Mouse (Mus musculus) forebrain, embryonic 12.5 days (tissue): ENCODE measurements around the gene Hspa14. TPM values are rescaled to one million over a fixed set of nuclear protein-coding genes. Genes with fewer than 3 reads are reported as not detected.

ENCODE experiments used
- ATAC-seq: fragments of 200-750 bp; cut with Nextera tagmentation; 2 replicates; pipeline ENCODE4 v1.8.0; 2017; ENCODE audit warnings: moderate TSS enrichment; ENCODE audit not compliant: low FRiP score
- H3K27ac ChIP-seq: fragments of 300-500 bp; sonication (generic); 2 replicates; pipeline ENCODE4 v1.5.1; 2016; ENCODE audit warnings: mild to moderate bottlenecking
- H3K27me3 ChIP-seq: fragments of 300-500 bp; sonication (generic); 2 replicates; pipeline ENCODE4 v1.6.1; 2016; ENCODE audit warnings: mild to moderate bottlenecking
- H3K36me3 ChIP-seq: fragments of 300-500 bp; sonication (generic); replicated peaks from 2 replicates; pipeline ENCODE4 v1.6.1; 2016; ENCODE audit warnings: mild to moderate bottlenecking
- H3K4me1 ChIP-seq: fragments of 300-500 bp; sonication (generic); 2 replicates; pipeline ENCODE4 v1.6.1; 2016
- H3K4me2 ChIP-seq: fragments of 300-500 bp; sonication (generic); 2 replicates; pipeline ENCODE4 v1.6.1; 2016; ENCODE audit warnings: mild to moderate bottlenecking, moderate library complexity
- H3K4me3 ChIP-seq: fragments of 300-500 bp; sonication (generic); replicated peaks from 2 replicates; pipeline ENCODE4 v1.5.1; 2016; ENCODE audit warnings: mild to moderate bottlenecking
- H3K9ac ChIP-seq: fragments of 300-500 bp; sonication (generic); 2 replicates; pipeline ENCODE4 v1.6.1; 2016; ENCODE audit warnings: mild to moderate bottlenecking
- H3K9me3 ChIP-seq: fragments of 300-500 bp; sonication (generic); 2 replicates; pipeline ENCODE4 v1.6.1; 2016
- WGBS: fragments of 180-500 bp; shearing (Covaris S2); methylation state at CpG from one replicate; pipeline ENCODE4 v1.1.7; 2016; 5-methylcytosine and 5-hydroxymethylcytosine counted together
- polyA plus RNA-seq: library from polyadenylated mRNA; unstranded; fragments of >200 nt; fragmentation: Nextera tagmentation; extraction: Ambion mirVana; gene quantifications from 2 replicates; pipeline ENCODE4 v1.2.1, GENCODE M21; 2016

Gene Hspa14
- polyA plus RNA-seq, 1 experiment from 2014 or later = 107 TPM

DNA sequence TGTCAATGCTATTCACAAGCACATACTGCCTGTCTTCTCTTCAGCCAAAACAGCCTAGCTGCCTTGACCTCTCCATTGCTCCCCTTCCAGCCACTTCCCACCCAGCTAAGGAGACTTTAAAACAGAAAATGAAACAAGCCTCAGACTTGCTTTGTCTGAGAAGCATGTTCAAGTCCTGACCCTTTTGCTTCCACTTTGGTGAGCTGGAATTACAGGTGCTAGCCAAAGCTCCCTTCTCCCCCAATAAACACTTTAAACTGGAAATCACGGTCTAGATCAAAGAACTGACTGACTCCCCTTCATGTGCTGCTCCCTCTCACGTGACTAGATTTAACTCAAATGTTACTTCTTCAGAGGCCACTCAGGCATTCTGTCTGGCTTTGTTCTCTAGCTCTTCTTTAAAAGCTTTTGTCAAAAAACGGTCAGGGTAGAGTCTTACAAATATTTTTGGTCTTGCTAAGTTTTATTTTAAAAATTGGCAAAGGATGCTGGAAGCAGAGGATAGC is 36.8 kb downstream of the Hspa14 start:
- Histone ChIP-seq H3K27ac (no peak overlapping the region), H3K4me2 (peak overlapping the region; percentile 62; the same call in 1 of the 2 replicates), H3K4me1 (peaks cover 15% of the 10 kb centered on the region), H3K4me3 (no peak overlapping the region), H3K36me3 (0 out of 2 replicates have a peak, but pooled peaks cover 8% of the 10 kb centered on the region), H3K27me3 (no peaks in the 10 kb centered on the region), H3K9ac (no peak overlapping the region), H3K9me3 (peaks cover 5% of the 10 kb centered on the region)
- ATAC-seq = no peak
- WGBS = 61% methylated on average over 3 of the region's 3 CpGs

DNA sequence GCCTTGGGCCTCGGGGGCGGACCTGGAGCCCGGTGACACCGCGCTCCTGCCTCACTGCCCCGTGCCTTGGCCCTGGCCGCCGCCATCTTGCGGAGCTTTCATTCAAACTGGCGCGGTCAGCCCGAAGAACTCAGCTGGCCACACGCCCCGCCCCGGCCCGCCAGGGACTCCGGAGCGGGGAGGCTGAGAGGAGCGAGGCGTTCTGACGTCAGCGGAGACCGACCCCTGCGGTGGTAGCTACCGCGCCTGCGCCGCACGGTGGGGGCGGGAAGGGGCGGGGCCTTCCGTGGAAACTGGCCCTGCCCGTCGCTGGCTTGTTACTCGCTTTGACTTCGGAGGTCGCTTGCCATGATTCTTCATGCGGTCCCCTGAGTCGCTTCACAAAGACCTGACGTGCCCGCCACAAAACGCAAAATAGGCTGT is 37.7 kb downstream of the Hspa14 start, which contains the start of gene Suv39h2:
Gene Suv39h2, minus strand, starts transcription at position 171 of the 423 bp plus-strand sequence.
- Histone ChIP-seq H3K4me2 (peak within 1 kb of the TSS; percentile 62), H3K4me3 (peak within 1 kb of the TSS; percentile 96), H3K9ac (peak within 1 kb of the TSS; percentile 88), H3K27me3 (no peaks in the 10 kb centered on the region), H3K36me3 (peaks cover 12% of the 10 kb centered on the region; the same call in 1 of the 2 replicates), H3K9me3 (peaks cover 5% of the 10 kb centered on the region), H3K27ac (peak within 1 kb of the TSS; percentile 96), H3K4me1 (peaks cover 15% of the 10 kb centered on the region)
- peak; percentile 97 for ATAC-seq
- under 1% methylated on average over 42 of the region's 42 CpGs for WGBS

DNA sequence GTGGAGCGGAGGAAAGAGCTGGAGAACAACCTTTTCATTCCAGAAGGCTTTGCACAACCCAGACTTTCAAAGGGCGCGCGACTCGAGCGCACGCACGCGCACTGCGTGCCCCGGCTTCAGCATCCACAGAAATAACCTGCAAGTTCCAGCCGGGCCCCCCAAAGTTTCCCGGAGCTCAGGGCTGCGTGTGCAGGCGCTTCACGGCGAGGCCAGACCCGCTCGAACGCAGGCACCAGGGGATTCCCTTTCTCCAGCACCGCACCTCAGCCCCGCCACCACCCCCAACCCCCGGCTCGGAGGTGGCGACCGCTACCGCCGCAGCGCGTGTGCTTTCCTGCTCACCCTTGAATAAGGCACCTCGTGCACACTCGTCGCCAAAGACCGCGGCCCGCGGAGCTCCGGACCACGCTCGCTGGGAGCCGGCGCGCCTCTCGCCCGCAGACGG is 38.2 kb downstream of the Hspa14 start:
- Histone ChIP-seq H3K27ac (peak overlapping the region; percentile 96), H3K36me3 (peaks cover 12% of the 10 kb centered on the region; the same call in 1 of the 2 replicates), H3K4me2 (peak overlapping the region; percentile 62), H3K9me3 (peaks cover 3% of the 10 kb centered on the region), H3K27me3 (no peaks in the 10 kb centered on the region), H3K4me1 (peaks cover 15% of the 10 kb centered on the region), H3K9ac (peak overlapping the region; percentile 88), H3K4me3 (peak overlapping the region; percentile 96)
- under 1% methylated on average over 45 of the region's 46 CpGs for WGBS
- peak; percentile 83 for ATAC-seq

DNA sequence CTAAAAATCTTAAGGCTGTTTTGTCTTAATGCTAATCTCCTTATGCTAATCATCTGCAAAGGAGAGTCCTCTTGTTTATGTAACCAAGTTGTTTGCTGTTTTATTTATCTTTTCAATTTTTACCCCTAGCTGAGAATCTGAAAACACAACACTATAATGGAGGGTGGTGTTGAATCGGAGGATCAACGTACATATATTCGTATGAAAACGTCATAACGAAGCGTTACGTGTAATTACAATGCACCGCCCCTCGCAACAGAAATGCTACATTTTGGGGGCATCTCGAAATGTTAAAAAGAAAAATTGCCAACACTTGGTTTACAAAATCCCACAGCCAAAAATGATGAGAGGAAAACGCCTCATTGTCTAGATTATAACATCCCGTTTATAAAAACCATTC is 38.7 kb downstream of the Hspa14 start:
- Histone ChIP-seq H3K4me3 (peak overlapping the region; percentile 96), H3K27ac (peak overlapping the region; percentile 96), H3K4me1 (peaks cover 15% of the 10 kb centered on the region), H3K36me3 (peaks cover 17% of the 10 kb centered on the region; the same call in 1 of the 2 replicates), H3K4me2 (peak overlapping the region; percentile 62), H3K9ac (peak overlapping the region; percentile 88), H3K27me3 (no peaks in the 10 kb centered on the region), H3K9me3 (no peaks in the 10 kb centered on the region)
- no peak for ATAC-seq
- WGBS = under 1% methylated on average over 12 of the region's 12 CpGs

DNA sequence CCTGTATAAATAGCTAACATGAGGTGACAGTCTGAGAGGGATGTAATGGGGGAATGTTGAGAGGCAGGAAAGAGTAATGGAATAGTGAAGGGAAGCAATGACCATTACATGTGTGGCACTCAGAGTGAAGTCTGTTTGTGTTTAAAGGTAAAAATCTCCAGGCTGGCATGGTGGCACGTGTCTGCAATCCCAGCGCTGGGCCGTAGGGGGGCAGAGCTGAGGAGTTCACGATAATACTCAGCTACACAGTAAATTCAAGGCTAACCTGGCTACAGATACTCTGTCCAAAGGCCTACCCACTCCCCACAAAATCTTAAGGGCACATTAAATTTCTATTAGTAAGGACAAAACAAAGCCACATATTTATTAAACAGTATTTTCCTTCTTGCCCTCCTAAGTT is 56.0 kb downstream of the Hspa14 start:
- WGBS = 76% methylated on average over 4 of the region's 4 CpGs
- Histone ChIP-seq H3K9me3 (no peaks in the 10 kb centered on the region), H3K36me3 (peaks cover 68% of the 10 kb centered on the region), H3K27me3 (no peaks in the 10 kb centered on the region), H3K4me2 (no peak overlapping the region), H3K4me1 (no peaks in the 10 kb centered on the region), H3K27ac (no peak overlapping the region), H3K4me3 (no peak overlapping the region), H3K9ac (no peak overlapping the region)
- ATAC-seq = no peak

- H3K9ac ChIP-seq = no peak overlapping the region
- no peak for ATAC-seq
- H3K36me3 ChIP-seq = peaks cover 51% of the 10 kb centered on the region
- H3K4me1 ChIP-seq = no peaks in the 10 kb centered on the region
- no peak overlapping the region for H3K4me2 ChIP-seq
- no peak overlapping the region for H3K4me3 ChIP-seq
- H3K27me3 ChIP-seq = no peaks in the 10 kb centered on the region
- no peaks in the 10 kb centered on the region for H3K9me3 ChIP-seq
- 93% methylated on average over 3 of the region's 3 CpGs for WGBS
- H3K27ac ChIP-seq = no peak overlapping the region
These were observed 59.5 kb downstream of the Hspa14 start for GRCm38 (mm10) chr2:3453096-3453495.

DNA sequence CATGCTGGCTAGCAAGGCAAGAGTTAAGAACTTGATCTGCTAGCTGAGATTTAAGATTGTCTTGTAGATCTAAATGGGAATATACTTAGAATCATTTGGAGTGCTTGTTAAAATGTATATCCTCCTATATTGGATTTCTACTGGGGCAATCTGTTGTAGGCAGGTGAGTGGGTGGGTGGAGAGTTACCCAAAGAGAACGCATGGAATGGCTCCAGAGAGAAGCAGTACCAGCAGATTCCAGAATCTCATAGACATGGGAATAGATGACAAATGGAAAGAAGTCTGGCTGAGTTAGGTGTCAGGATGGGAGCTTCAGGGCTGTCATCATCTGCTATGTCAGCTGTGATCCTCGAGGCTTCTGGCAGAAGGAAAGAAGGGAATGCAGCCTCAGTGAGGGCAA is 63.2 kb downstream of the Hspa14 start:
- no peaks in the 10 kb centered on the region for H3K4me1 ChIP-seq
- 83% methylated on average over 2 of the region's 2 CpGs for WGBS
- no peak overlapping the region for H3K27ac ChIP-seq
- H3K4me3 ChIP-seq = no peak overlapping the region
- H3K9me3 ChIP-seq = no peaks in the 10 kb centered on the region
- no peak for ATAC-seq
- no peak overlapping the region for H3K9ac ChIP-seq
- no peaks in the 10 kb centered on the region for H3K27me3 ChIP-seq
- H3K36me3 ChIP-seq = peaks cover 32% of the 10 kb centered on the region
- H3K4me2 ChIP-seq = no peak overlapping the region

DNA sequence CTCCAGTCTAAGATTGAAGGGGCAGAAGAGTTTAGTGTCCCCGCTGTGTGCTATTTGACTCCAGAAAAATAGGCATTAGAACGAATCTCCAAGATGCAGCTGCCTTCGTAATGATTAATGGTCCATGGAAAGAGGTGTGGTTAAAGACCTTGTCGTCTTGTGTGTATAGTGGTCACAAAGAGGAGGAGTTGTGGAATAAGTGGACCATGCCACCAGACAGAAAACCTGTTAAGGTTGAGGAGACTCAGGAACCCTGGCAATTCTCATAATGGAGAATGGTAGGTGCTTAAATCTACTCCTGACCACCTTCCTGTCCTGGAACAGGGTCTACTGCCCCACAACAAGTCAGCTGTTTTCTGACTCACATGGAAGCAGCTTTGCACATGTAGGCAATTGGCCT is 66.6 kb downstream of the Hspa14 start:
- Histone ChIP-seq H3K36me3 (peaks cover 28% of the 10 kb centered on the region), H3K4me3 (no peak overlapping the region), H3K9me3 (no peaks in the 10 kb centered on the region), H3K27ac (no peak overlapping the region), H3K27me3 (no peaks in the 10 kb centered on the region), H3K9ac (no peak overlapping the region), H3K4me2 (no peak overlapping the region), H3K4me1 (no peaks in the 10 kb centered on the region)
- no peak for ATAC-seq
- 90% methylated on average over 4 of the region's 4 CpGs for WGBS

- Histone ChIP-seq H3K4me1 (no peaks in the 10 kb centered on the region), H3K9me3 (no peaks in the 10 kb centered on the region), H3K4me3 (no peak overlapping the region), H3K27me3 (no peaks in the 10 kb centered on the region), H3K9ac (no peak overlapping the region), H3K27ac (no peak overlapping the region), H3K4me2 (no peak overlapping the region), H3K36me3 (peaks cover 27% of the 10 kb centered on the region)
- 78% methylated on average over 7 of the region's 7 CpGs for WGBS
- no peak for ATAC-seq
These were observed 68.4 kb downstream of the Hspa14 start for GRCm38 (mm10) chr2:3444206-3444605.

Other genes starting within 250 kb of the Hspa14 start
- 64.2 and 66.9 TPM in 2 replicates for gene Nmt2, start 228.6 kb downstream of the Hspa14 start, polyA plus RNA-seq
- gene Rpp38, start 180.2 kb downstream of the Hspa14 start, polyA plus RNA-seq = 16.8 and 17.6 TPM in 2 replicates
- 0.69 and 1.2 TPM in 2 replicates for gene Acbd7, start 176.6 kb downstream of the Hspa14 start, polyA plus RNA-seq
- not detected in 2 replicates for gene Olah, start 115.6 kb downstream of the Hspa14 start, polyA plus RNA-seq
- gene Meig1, start 90.2 kb downstream of the Hspa14 start, polyA plus RNA-seq = 2.1 and 3.2 TPM in 2 replicates
- gene Dclre1c, start 88.7 kb downstream of the Hspa14 start, polyA plus RNA-seq = 7.7 and 8.7 TPM in 2 replicates
- gene Suv39h2, start 37.8 kb downstream of the Hspa14 start, polyA plus RNA-seq = 37.8 and 40.3 TPM in 2 replicates
- 11.1 and 11.4 TPM in 2 replicates for gene Gm45902, start within 50 bp of the Hspa14 start, polyA plus RNA-seq
- gene Cdnf, start 216 bp upstream of the Hspa14 start, polyA plus RNA-seq = 0.08 TPM in 2 replicates
- gene Fam107b, start 57.7 kb upstream of the Hspa14 start, polyA plus RNA-seq = 44.2 and 49.3 TPM in 2 replicates